Mouse (Mus musculus) liver, postnatal 0 days (tissue): Measurements from ENCODE around the gene Acadvl.

Experiments
- CTCF ChIP-seq: sonication (generic); IDR thresholded peaks from 2 replicates; pipeline ENCODE4 v1.5.1; 2016; ENCODE audit warnings: antibody characterized with exemption, low read depth
- EP300 ChIP-seq: IDR thresholded peaks from 2 replicates; pipeline ENCODE4 v1.6.1; 2016; ENCODE audit warnings: antibody characterized with exemption, low read depth, mild to moderate bottlenecking

- no peak for TF ChIP-seq CTCF
- TF ChIP-seq EP300: no peak
These were observed 13.4 kb upstream of the Acadvl start for GRCm38 (mm10) chr11:70028401-70029129.
